Mouse (Mus musculus): ENCODE measurements around the gene Igfbp5. TPM values are rescaled to one million over a fixed set of nuclear protein-coding genes. Genes with fewer than 3 reads are reported as not detected.

The Igfbp5 gene
- total and polyA plus RNA-seq, 2 experiments from 2014 or later, result 55.4 to 147 TPM

DNA sequence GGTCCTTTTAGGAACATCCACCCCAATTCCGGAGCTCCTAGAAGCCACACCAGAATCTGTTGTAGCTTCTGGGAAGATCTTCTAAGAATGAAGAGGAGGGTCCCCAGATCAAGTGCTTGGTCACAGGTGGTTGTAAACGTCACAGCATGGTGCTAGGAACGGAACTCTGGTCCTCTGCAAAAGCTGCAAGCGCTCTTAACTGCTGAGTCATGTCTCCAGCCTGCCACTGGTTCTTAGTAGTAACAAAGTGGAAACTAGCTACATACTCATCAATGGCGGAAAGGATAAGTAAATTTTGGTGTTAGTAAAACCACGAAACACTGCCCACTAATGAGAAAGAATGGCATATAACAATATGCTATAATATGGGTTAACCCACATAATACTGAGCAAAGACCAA lies 54.7 kb downstream of the Igfbp5 start:
- DNase-seq (ENCODE audit: low spot score), result no peak
- H3K4me1 ChIP-seq (ENCODE audit: control insufficient read depth, insufficient read depth), result 0 out of 2 replicates have a peak, but pooled peaks cover 9% of the 10 kb centered on the region
- no peak for TF ChIP-seq CTCF (IDR thresholded peaks at IDR 0.05; ENCODE audit: low read depth)
- no peak for TF ChIP-seq EP300 (IDR thresholded peaks at IDR 0.05; ENCODE audit: low read depth)
- no peak overlapping the region for H3K27ac ChIP-seq (ENCODE audit: low read depth)
- H3K4me2 ChIP-seq (ENCODE audit: low read depth, low read length), result no peak overlapping the region
- no peaks in the 10 kb centered on the region for H3K36me3 ChIP-seq (replicated peaks; ENCODE audit: control insufficient read depth, insufficient read depth, low read length)
- H3K9ac ChIP-seq (replicated peaks; ENCODE audit: low read depth, low read length), result no peak overlapping the region
- H3K4me3 ChIP-seq (ENCODE audit: low read depth, low read length), result no peak overlapping the region
- WGBS, result 88% methylated on average over 6 of the region's 6 CpGs
- H3K27me3 ChIP-seq (ENCODE audit: control insufficient read depth, insufficient read depth, low read length), result peaks cover 21% of the 10 kb centered on the region
- no peak for ATAC-seq (ENCODE audit: insufficient read depth, low read depth)
- H3K9me3 ChIP-seq (replicated peaks; ENCODE audit: control insufficient read depth, low read length), result no peaks in the 10 kb centered on the region

DNA sequence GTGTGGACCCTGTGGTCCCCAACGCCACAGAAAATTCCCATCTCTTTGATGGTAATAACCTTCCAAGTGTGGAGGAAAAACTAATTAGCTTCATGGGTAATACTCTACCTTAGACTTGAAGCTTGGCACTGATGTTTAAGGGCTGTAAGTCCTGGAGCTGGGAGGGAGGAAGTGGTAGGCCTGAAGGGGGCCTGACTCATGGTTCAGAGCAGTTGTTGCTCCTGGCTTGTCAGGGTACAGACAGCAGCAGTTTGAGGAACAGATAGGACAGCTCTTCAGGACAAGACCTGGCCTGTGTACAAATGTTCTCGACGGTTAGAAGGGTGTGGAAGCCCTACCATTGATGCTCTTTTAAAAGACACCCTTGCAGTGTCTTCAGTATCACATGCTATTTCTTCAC lies 59.1 kb downstream of the Igfbp5 start:
- Histone ChIP-seq H3K4me3 (ENCODE audit: low read depth, low read length) (no peak overlapping the region), H3K27ac (ENCODE audit: low read depth) (no peak overlapping the region), H3K36me3 (replicated peaks; ENCODE audit: control insufficient read depth, insufficient read depth, low read length) (no peaks in the 10 kb centered on the region), H3K4me2 (ENCODE audit: low read depth, low read length) (no peak overlapping the region), H3K9ac (replicated peaks; ENCODE audit: low read depth, low read length) (no peak overlapping the region), H3K9me3 (replicated peaks; ENCODE audit: control insufficient read depth, low read length) (no peaks in the 10 kb centered on the region), H3K27me3 (ENCODE audit: control insufficient read depth, insufficient read depth, low read length) (no peaks in the 10 kb centered on the region), H3K4me1 (ENCODE audit: control insufficient read depth, insufficient read depth) (no peaks in the 10 kb centered on the region)
- DNase-seq (ENCODE audit: low spot score) (no peak), ATAC-seq (ENCODE audit: insufficient read depth, low read depth) (no peak)
- WGBS, result 72% methylated on average over 3 of the region's 3 CpGs
- TF ChIP-seq CTCF (IDR thresholded peaks at IDR 0.05; ENCODE audit: low read depth), result no peak
- TF ChIP-seq EP300 (IDR thresholded peaks at IDR 0.05; ENCODE audit: low read depth), result no peak

DNA sequence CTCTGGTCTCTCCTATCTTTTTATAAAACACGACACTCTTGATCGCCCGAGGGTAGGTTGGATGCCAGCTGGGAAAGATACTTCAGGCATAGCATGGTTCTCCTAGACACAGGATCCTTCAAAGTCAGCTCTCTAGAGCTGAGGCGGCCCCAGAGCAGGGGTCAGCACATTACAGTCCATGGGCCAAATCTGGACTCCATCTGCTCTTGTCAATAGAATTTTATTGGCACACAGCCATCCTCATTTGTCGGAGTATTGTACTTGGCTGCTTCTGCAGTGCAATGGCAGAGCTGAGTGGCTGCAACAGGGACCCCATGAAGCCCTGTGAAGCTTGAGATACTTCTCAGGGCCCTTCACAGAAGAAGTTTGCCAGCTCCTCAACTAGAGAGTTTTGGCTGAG lies 59.5 kb downstream of the Igfbp5 start:
- no peak overlapping the region for H3K27ac ChIP-seq (ENCODE audit: low read depth)

DNA sequence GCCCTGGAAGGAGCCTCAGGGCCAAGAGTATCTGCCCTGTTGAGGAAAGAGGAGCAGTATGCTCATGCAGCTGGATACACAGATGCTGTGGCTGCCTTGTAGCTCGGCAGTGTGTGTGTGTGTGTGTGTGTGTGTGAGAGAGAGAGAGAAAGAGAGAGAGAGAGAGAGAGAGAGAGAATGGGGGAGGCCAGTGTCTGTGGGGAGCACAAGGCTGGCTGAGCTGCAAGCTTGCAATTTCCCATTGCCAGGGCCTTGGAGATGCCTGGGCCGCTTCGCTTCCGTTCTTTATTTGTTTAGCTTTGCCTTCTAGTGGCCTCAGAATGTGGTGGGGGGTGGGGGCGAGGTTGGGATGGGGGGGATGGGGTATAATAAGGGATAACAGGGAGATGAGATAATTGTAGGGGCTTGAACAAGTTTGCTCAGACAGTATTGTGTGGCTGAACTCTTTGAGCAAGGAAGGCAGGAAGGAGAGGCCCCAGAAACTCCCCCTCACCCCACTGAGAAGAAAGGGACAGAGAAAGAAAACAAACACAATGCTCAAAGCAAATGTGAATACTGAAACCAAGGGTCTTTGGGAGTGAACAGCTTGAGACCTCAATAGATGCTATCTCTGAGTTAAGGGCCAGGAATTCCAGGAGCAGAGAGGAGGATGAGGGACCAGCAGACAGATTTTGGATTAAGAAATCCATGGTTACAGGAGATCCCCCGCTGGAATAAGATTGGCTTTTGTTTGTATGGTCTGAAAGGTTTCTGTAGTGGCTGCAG lies 60.9 kb downstream of the Igfbp5 start:
- Histone ChIP-seq H3K27me3 (ENCODE audit: control insufficient read depth, insufficient read depth, low read length) (no peaks in the 10 kb centered on the region), H3K4me2 (ENCODE audit: low read depth, low read length) (no peak overlapping the region), H3K27ac (ENCODE audit: low read depth) (no peak overlapping the region), H3K9me3 (replicated peaks; ENCODE audit: control insufficient read depth, low read length) (no peaks in the 10 kb centered on the region), H3K4me3 (ENCODE audit: low read depth, low read length) (no peak overlapping the region), H3K9ac (replicated peaks; ENCODE audit: low read depth, low read length) (no peak overlapping the region), H3K4me1 (ENCODE audit: control insufficient read depth, insufficient read depth) (no peaks in the 10 kb centered on the region), H3K36me3 (replicated peaks; ENCODE audit: control insufficient read depth, insufficient read depth, low read length) (no peaks in the 10 kb centered on the region)
- ATAC-seq (ENCODE audit: insufficient read depth, low read depth), result no peak
- no peak for DNase-seq (ENCODE audit: low spot score)
- 34% methylated on average over 6 of the region's 6 CpGs for WGBS
- TF ChIP-seq EP300 (IDR thresholded peaks at IDR 0.05; ENCODE audit: low read depth) (no peak), CTCF (IDR thresholded peaks at IDR 0.05; ENCODE audit: low read depth) (no peak)

More for the DNA sequence above, 59.5 kb downstream of the Igfbp5 start:
- no peak overlapping the region for H3K9ac ChIP-seq (replicated peaks; ENCODE audit: low read depth, low read length)
- H3K4me2 ChIP-seq (ENCODE audit: low read depth, low read length), result no peak overlapping the region
- TF ChIP-seq EP300 (IDR thresholded peaks at IDR 0.05; ENCODE audit: low read depth), result no peak
- no peak for ATAC-seq (ENCODE audit: insufficient read depth, low read depth)
- H3K9me3 ChIP-seq (replicated peaks; ENCODE audit: control insufficient read depth, low read length), result no peaks in the 10 kb centered on the region
- H3K36me3 ChIP-seq (replicated peaks; ENCODE audit: control insufficient read depth, insufficient read depth, low read length), result no peaks in the 10 kb centered on the region
- no peaks in the 10 kb centered on the region for H3K4me1 ChIP-seq (ENCODE audit: control insufficient read depth, insufficient read depth)
- 23% methylated on average over 5 of the region's 5 CpGs for WGBS
- H3K27me3 ChIP-seq (ENCODE audit: control insufficient read depth, insufficient read depth, low read length), result no peaks in the 10 kb centered on the region
- H3K4me3 ChIP-seq (ENCODE audit: low read depth, low read length), result no peak overlapping the region
- DNase-seq (ENCODE audit: low spot score), result no peak

DNA sequence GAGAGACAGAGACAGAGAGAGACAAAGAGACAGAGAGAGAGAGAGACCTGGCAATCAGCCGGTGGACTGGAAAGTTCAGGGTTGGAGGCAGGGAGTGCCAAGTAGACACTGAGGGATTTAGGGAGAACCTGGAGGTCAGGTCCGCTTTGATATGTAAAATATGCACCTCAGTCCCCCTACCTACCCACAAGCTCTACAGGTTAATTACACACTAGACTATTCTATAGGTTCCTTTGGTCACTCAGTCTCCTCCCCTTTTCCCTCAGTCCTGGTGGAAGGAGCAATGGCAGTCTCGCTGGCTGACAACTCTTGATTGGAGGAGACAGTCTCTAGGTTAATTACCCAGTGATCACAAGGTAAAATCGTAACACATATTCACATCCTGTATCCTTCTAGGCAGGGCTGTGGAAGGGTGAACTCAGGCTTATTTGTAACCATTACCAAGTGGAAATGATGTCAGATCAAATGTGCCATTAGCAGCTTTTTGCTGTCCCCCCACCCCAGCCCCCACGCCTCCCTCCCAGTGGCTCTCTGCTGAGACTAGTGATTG lies 61.5 kb downstream of the Igfbp5 start:
- WGBS, result 59% methylated on average over 5 of the region's 5 CpGs
- no peaks in the 10 kb centered on the region for H3K27me3 ChIP-seq (ENCODE audit: control insufficient read depth, insufficient read depth, low read length)
- no peak overlapping the region for H3K4me2 ChIP-seq (ENCODE audit: low read depth, low read length)
- no peak overlapping the region for H3K27ac ChIP-seq (ENCODE audit: low read depth)
- DNase-seq (ENCODE audit: low spot score) (no peak), ATAC-seq (ENCODE audit: insufficient read depth, low read depth) (no peak)
- TF ChIP-seq CTCF (IDR thresholded peaks at IDR 0.05; ENCODE audit: low read depth) (no peak), EP300 (IDR thresholded peaks at IDR 0.05; ENCODE audit: low read depth) (no peak)
- no peak overlapping the region for H3K4me3 ChIP-seq (ENCODE audit: low read depth, low read length)
- no peak overlapping the region for H3K9ac ChIP-seq (replicated peaks; ENCODE audit: low read depth, low read length)
- no peaks in the 10 kb centered on the region for H3K9me3 ChIP-seq (replicated peaks; ENCODE audit: control insufficient read depth, low read length)
- no peaks in the 10 kb centered on the region for H3K36me3 ChIP-seq (replicated peaks; ENCODE audit: control insufficient read depth, insufficient read depth, low read length)
- H3K4me1 ChIP-seq (ENCODE audit: control insufficient read depth, insufficient read depth), result no peaks in the 10 kb centered on the region

DNA sequence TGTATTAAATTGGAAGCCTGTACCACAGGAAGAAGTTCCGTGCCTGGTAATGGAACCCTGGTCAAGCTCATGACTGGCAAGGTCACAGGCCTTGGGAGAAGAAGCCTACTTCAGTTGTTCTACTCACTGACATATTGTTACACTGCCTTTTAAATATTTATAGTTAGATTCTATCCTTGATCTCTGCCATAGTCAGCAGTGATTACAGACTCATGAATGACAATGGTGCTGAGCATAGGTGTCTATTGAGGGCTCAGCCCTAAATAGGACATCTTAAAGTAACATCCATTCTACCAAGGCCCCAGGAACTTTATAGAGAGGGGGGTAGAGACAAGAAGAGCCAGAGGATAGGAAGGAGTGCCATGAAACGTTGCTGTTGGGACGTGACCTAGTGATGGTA lies 63.6 kb downstream of the Igfbp5 start:
- no peak overlapping the region for H3K4me3 ChIP-seq (ENCODE audit: low read depth, low read length)
- H3K9ac ChIP-seq (replicated peaks; ENCODE audit: low read depth, low read length), result no peak overlapping the region
- 91% methylated on average over 3 of the region's 3 CpGs for WGBS
- H3K9me3 ChIP-seq (replicated peaks; ENCODE audit: control insufficient read depth, low read length), result no peaks in the 10 kb centered on the region
- H3K4me2 ChIP-seq (ENCODE audit: low read depth, low read length), result no peak overlapping the region
- TF ChIP-seq EP300 (IDR thresholded peaks at IDR 0.05; ENCODE audit: low read depth) (no peak), CTCF (IDR thresholded peaks at IDR 0.05; ENCODE audit: low read depth) (no peak)
- ATAC-seq (ENCODE audit: insufficient read depth, low read depth) (no peak), DNase-seq (ENCODE audit: low spot score) (no peak)
- H3K36me3 ChIP-seq (replicated peaks; ENCODE audit: control insufficient read depth, insufficient read depth, low read length), result no peaks in the 10 kb centered on the region
- H3K4me1 ChIP-seq (ENCODE audit: control insufficient read depth, insufficient read depth), result no peaks in the 10 kb centered on the region
- H3K27me3 ChIP-seq (ENCODE audit: control insufficient read depth, insufficient read depth, low read length), result no peaks in the 10 kb centered on the region
- no peak overlapping the region for H3K27ac ChIP-seq (ENCODE audit: low read depth)

Measured in heart, postnatal 0 days (tissue).